Mouse (Mus musculus): ENCODE data around the gene Lsm7. TPM values are rescaled to one million over a fixed set of nuclear protein-coding genes. Genes with fewer than 3 reads are reported as not detected.
A peak's percentile ranks its signal among the peaks of the same experiment; 100 is the strongest.

The Lsm7 gene
- polyA plus RNA-seq, 1 experiment = 136 TPM

- Histone ChIP-seq H3K4me3 (replicated peaks; ENCODE audit: control insufficient read depth, low read depth, low read length) (peak within 1 kb of the TSS; percentile 81), H3K4me1 (ENCODE audit: control insufficient read depth, insufficient read depth, low read length) (no peaks in the 10 kb centered on the region; the same call in none of the 2 replicates), H3K27ac (ENCODE audit: control insufficient read depth, insufficient read depth, low read depth, low read length, poor library complexity) (peak within 1 kb of the TSS; percentile 58)
- no peak for TF ChIP-seq CTCF (IDR thresholded peaks at IDR 0.05; ENCODE audit: control insufficient read depth, insufficient read depth, low read length)
- TF ChIP-seq POLR2A (IDR thresholded peaks at IDR 0.05; ENCODE audit: borderline replicate concordance, control insufficient read depth, low read depth, low read length) = peak; percentile 81; the same call in 1 of the 2 replicates
- WGBS = under 1% methylated on average over 72 of the region's 72 CpGs
These were observed 45.6 kb upstream of the Lsm7 start, which contains the start of gene Timm13 for GRCm38 (mm10) chr10:80900318-80901247. Timm13 (minus strand) TSS chr10:80900969.

GRCm38 (mm10) chr10:80899591-80900317 lies 44.7 kb upstream of the Lsm7 start:
- WGBS = 19% methylated on average over 25 of the region's 25 CpGs
- TF ChIP-seq CTCF (IDR thresholded peaks at IDR 0.05; ENCODE audit: control insufficient read depth, insufficient read depth, low read length) (no peak), POLR2A (IDR thresholded peaks at IDR 0.05; ENCODE audit: borderline replicate concordance, control insufficient read depth, low read depth, low read length) (peak; percentile 46; the same call in 1 of the 2 replicates)
- Histone ChIP-seq H3K4me3 (replicated peaks; ENCODE audit: control insufficient read depth, low read depth, low read length) (peak overlapping the region; percentile 81), H3K27ac (ENCODE audit: control insufficient read depth, insufficient read depth, low read depth, low read length, poor library complexity) (no peak overlapping the region; the same call in 1 of the 2 replicates), H3K4me1 (ENCODE audit: control insufficient read depth, insufficient read depth, low read length) (no peaks in the 10 kb centered on the region; the same call in none of the 2 replicates)

GRCm38 (mm10) chr10:80899074-80899473 lies 44.1 kb upstream of the Lsm7 start:
- Histone ChIP-seq H3K4me3 (replicated peaks; ENCODE audit: control insufficient read depth, low read depth, low read length) (no peak overlapping the region), H3K4me1 (ENCODE audit: control insufficient read depth, insufficient read depth, low read length) (no peaks in the 10 kb centered on the region; the same call in none of the 2 replicates), H3K27ac (ENCODE audit: control insufficient read depth, insufficient read depth, low read depth, low read length, poor library complexity) (no peak overlapping the region)
- TF ChIP-seq CTCF (IDR thresholded peaks at IDR 0.05; ENCODE audit: control insufficient read depth, insufficient read depth, low read length) (no peak), POLR2A (IDR thresholded peaks at IDR 0.05; ENCODE audit: borderline replicate concordance, control insufficient read depth, low read depth, low read length) (no peak)
- WGBS = 86% methylated on average over 8 of the region's 8 CpGs

- Histone ChIP-seq H3K4me3 (replicated peaks; ENCODE audit: control insufficient read depth, low read depth, low read length) (no peak overlapping the region), H3K4me1 (ENCODE audit: control insufficient read depth, insufficient read depth, low read length) (no peaks in the 10 kb centered on the region; the same call in none of the 2 replicates), H3K27ac (ENCODE audit: control insufficient read depth, insufficient read depth, low read depth, low read length, poor library complexity) (no peak overlapping the region)
- 81% methylated on average over 41 of the region's 41 CpGs for WGBS
- TF ChIP-seq CTCF (IDR thresholded peaks at IDR 0.05; ENCODE audit: control insufficient read depth, insufficient read depth, low read length) = no peak
- peak; percentile 28; the same call in 1 of the 2 replicates for TF ChIP-seq POLR2A (IDR thresholded peaks at IDR 0.05; ENCODE audit: borderline replicate concordance, control insufficient read depth, low read depth, low read length)
These were observed 43.0 kb upstream of the Lsm7 start for GRCm38 (mm10) chr10:80897861-80898510.

GRCm38 (mm10) chr10:80896581-80897485 lies 41.8 kb upstream of the Lsm7 start:
- H3K4me3 ChIP-seq (replicated peaks; ENCODE audit: control insufficient read depth, low read depth, low read length) = no peak overlapping the region
- TF ChIP-seq POLR2A (IDR thresholded peaks at IDR 0.05; ENCODE audit: borderline replicate concordance, control insufficient read depth, low read depth, low read length) (no peak), CTCF (IDR thresholded peaks at IDR 0.05; ENCODE audit: control insufficient read depth, insufficient read depth, low read length) (no peak)
- 75% methylated on average over 24 of the region's 24 CpGs for WGBS

GRCm38 (mm10) chr10:80895697-80896096 lies 40.7 kb upstream of the Lsm7 start:
- Histone ChIP-seq H3K4me3 (replicated peaks; ENCODE audit: control insufficient read depth, low read depth, low read length) (no peak overlapping the region), H3K4me1 (ENCODE audit: control insufficient read depth, insufficient read depth, low read length) (no peaks in the 10 kb centered on the region; the same call in 1 of the 2 replicates), H3K27ac (ENCODE audit: control insufficient read depth, insufficient read depth, low read depth, low read length, poor library complexity) (no peak overlapping the region)
- 83% methylated on average over 6 of the region's 6 CpGs for WGBS
- TF ChIP-seq POLR2A (IDR thresholded peaks at IDR 0.05; ENCODE audit: borderline replicate concordance, control insufficient read depth, low read depth, low read length) (no peak), CTCF (IDR thresholded peaks at IDR 0.05; ENCODE audit: control insufficient read depth, insufficient read depth, low read length) (no peak)

More at GRCm38 (mm10) chr10:80896581-80897485, 41.8 kb upstream of the Lsm7 start:
- Histone ChIP-seq H3K4me1 (ENCODE audit: control insufficient read depth, insufficient read depth, low read length) (no peaks in the 10 kb centered on the region; the same call in none of the 2 replicates), H3K27ac (ENCODE audit: control insufficient read depth, insufficient read depth, low read depth, low read length, poor library complexity) (no peak overlapping the region)

- Histone ChIP-seq H3K4me3 (replicated peaks; ENCODE audit: control insufficient read depth, low read depth, low read length) (no peak overlapping the region), H3K4me1 (ENCODE audit: control insufficient read depth, insufficient read depth, low read length) (no peaks in the 10 kb centered on the region; the same call in 1 of the 2 replicates), H3K27ac (ENCODE audit: control insufficient read depth, insufficient read depth, low read depth, low read length, poor library complexity) (no peak overlapping the region)
- TF ChIP-seq CTCF (IDR thresholded peaks at IDR 0.05; ENCODE audit: control insufficient read depth, insufficient read depth, low read length) (no peak), POLR2A (IDR thresholded peaks at IDR 0.05; ENCODE audit: borderline replicate concordance, control insufficient read depth, low read depth, low read length) (no peak)
- WGBS = 81% methylated on average over 7 of the region's 7 CpGs
These were observed 40.1 kb upstream of the Lsm7 start for GRCm38 (mm10) chr10:80895100-80895499.

All from bone marrow, adult 2 months (tissue).